Mouse (Mus musculus): Measurements from ENCODE around the gene Brwd1.
"Not testable (repeated sequence)": the region's sequence is repeated elsewhere in the genome, so short reads cannot be mapped to it uniquely, and the experiment has no call there.

Brwd1 gene

DNA sequence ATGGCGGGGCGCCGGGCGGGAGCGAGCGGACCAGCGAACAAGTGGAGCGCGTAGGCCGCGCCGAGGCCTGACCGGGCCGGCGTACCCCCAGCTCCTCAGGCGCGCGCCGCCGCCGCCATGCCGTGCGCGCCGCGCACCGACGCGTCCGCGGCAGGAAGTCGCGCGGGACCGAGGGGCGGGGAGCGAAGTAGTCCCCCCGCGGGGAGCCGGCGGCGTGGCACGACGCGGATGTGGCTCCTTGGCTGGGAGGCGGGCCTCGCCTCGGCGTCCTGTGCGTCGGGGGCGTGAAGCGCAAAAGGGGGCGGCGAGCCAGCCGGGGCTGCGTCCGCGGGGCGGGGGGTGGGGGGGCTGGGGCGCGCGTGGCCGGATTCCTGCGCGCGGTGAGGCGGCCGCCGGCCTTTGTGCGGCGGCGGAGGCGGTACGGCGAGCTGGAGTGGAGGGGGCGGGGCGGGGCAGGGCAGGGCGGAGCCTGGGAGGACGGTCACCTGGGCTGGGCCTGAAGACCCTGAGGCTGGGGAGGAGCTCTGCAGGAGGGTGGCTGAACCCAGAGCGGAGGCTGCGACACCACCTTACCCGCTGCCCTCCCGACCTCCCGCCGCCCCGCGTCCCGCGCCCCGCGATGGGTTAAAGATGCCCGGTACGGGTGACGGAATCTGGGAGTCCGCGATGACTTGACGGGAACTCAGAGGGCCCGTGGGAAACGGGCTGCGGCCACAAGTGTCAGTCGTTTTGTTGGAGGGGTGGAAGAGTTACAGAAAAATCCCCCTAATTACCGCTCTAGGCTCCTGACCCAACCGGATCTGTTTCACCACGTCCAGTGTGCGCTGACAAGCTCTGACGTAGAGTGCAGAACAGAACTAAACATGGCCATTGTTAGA is at the start of gene Brwd1:
Gene Brwd1, minus strand, starts transcription at position 226 of the 878 bp plus-strand sequence.
- DNase-seq (ENCODE audit: low spot score), result peak; percentile 90

GRCm38 (mm10) chr16:96128466-96128865 is 46.1 kb upstream of the Brwd1 start:
- no peak for DNase-seq (ENCODE audit: low spot score)

DNA sequence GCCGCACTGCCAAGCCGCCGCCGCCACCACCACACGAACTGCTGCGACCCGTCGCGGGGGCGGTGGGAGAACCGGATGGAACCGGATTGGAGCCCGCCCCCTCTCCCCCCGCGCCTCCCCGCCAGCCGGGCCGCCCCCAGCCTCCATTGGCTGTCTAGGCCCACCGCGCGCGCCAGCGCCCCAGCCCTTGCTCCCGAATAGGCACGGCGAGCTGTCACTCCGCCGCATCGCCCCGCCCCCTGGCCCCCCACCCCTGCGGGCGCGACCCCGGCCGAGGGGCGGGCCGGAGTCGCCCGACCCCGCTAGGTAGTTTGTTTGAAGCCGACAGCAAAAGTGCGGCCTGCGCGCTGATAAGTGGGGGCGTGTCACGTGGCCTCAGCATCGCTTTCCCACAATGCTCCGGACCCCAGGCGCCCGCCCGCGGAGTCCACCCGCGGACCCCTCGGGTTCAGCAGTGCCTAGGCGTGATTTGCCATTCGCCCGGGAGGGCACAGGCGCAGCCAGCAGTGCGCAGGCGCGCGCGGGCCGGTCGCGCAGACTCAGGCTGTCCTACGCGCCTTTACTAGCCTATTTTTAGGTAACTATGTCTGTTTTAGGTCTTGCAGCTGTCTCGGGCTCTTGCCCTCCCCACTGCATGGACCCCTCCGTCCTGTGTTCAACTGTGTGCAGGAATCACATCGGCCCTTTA is 45.5 kb upstream of the Brwd1 start, which contains the start of gene Hmgn1:
Gene Hmgn1, minus strand, starts transcription at position 73 of the 688 bp plus-strand sequence.
- DNase-seq (ENCODE audit: low spot score), result peak; percentile 94

DNA sequence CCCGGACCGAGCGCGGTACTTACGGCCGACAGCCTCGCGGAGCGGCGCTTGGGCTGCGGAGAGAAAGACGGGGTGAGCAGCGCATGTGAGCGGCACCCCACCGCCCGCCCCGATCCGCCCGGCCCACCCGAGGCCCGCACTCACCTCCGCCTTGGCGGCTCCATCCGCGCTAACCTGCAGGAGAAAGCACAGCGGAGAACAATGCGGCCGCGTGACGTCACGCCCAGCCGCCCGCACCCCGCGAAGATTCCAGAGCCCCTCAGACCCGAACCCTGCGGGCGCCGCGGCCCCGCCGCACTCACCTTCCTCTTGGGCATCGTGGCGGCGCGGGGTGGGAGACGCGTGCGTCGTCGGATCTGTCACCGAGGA is 44.9 kb upstream of the Brwd1 start:
- DNase-seq (ENCODE audit: low spot score), result no peak

GRCm38 (mm10) chr16:96126684-96127171 is 44.4 kb upstream of the Brwd1 start:
- no peak for DNase-seq (ENCODE audit: low spot score)

DNA sequence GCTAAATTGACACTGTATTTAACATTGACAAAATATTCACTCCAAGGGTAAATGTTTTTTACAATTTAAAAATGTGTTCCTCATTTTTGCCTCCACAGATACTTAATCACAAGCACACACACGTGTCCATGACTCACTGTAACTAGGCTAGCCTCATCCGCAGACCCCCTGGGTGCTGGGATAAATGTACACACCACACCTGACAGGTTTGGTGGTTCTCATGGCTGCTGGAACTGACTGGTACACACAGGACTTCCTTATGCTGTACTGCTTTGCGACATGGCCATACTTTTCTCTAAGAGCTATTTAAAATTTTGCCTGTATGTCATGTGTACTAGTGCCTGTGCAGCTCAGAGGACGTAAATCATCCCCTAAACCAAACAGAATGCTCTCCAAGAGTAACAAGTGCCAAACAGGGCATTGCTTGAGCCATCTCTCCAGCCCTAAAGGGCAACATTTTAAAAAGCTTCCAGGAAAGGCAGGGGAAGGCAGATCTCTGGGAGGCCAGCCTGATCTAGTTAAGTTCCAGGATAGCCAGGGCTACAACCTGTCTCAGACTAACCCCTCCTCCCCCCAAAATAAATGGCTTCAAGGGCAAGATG is 37.8 kb upstream of the Brwd1 start:
- no peak for DNase-seq (ENCODE audit: low spot score)

DNA sequence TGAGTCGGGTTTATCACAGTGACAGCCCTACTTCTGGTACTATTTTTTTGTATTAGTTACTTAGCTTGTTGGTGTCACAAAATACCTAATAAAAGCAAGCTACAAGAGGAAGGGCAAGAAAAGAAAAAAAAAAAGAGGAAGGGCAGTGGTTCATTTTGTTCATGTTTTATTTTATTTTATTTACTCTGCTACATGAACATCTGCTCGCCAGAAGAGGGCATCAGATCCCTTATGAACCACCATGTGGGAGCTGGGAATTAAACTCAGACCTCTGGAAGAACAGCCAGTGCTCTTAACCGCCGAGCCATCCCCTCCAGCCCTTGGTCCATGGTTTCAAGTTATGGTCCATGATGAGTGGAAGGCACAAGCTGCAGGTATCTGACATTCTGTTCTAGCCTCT is 32.4 kb upstream of the Brwd1 start:
- no peak for DNase-seq (ENCODE audit: low spot score)

DNA sequence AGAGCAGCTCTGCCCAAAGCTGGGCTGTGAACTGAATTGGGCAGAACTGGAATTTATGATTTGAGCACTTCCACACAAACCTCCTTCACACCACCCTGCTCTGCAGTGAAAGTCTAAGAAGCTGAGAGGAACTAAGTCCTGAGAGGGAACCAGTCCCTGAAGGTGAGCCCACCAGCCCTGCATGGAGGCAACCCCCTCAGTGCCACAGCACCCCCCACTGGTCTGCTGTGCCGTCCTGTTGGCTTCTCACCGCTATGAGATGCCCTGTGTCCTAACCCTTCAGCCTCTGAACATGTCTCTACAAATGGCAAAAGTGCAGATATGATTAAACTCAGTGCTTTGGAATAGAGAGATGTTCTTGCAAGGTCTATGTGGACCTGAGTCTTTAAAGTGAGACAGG is 30.4 kb upstream of the Brwd1 start:
- no peak for DNase-seq (ENCODE audit: low spot score)

DNA sequence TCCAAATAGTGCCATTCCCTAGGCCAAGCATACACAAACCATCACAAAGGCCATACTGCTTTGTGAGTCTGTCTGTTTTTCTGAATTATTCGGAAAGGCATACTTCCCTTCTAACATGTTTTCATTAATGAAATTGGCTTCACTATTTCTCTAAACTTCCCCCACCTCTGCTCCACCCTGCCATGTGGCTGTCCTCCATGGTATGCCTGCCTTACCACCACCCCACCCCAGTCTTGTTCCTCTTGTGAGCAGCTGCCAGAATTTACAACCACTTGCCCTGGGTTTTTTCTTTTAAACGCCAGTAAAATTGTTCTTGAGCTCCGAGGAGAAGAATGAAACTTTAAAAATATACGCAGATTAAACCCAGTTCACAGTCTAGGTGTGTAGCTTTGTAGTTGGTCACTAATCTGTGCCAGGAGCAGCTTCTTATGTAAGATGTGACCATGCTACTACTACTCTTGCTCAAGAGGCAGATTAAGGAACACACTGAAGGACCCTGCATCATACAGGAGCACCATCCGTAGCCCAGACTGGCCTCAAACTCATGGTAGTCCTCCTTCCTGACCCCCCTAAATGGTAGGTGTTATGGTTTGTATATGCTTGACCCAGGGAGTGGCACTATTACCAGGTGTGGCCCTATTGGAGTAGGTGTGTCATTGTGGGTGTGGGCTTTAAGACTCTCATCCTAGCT is 28.5 kb upstream of the Brwd1 start:
- DNase-seq (ENCODE audit: low spot score), result no peak

DNA sequence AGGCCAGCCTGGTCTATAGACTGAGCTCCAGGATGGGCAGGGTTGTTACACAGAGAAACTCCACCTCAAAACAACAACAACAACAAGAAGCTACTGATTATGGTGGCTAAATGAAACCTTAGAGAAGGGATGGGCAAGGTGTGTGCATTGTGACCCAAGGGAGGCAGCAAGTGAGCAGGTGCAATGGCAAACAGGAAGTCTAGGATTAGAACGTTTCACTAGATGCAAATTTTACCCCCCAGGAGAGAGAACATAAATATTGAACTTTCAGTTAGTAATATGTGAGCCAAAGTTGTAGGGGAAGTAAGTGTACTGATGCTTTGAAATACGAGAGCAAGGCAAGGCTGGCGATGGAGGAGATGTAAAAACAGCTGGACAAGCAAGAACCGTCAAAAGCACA is 27.3 kb upstream of the Brwd1 start:
- DNase-seq (ENCODE audit: low spot score), result no peak

DNA sequence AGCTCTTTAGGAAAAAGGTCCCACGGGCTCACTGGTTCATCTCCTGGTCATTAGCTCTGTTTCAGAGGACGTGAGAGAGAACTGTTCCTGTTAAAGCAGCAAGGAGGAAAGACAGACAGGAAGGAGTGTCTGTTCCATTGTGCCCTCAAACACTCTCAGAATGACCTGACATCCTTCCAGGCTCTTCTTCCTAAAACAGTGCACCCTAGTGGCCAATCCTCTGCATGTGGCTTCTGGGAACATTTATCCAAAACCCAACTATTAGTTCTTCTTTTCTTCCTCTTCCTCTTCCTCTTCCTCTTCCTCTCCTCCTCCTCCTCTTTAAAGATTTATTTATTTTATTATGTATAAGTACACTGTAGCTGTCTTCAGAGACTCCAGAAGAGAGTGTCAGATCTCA is 20.7 kb upstream of the Brwd1 start:
- peak; percentile 29 for DNase-seq (ENCODE audit: low spot score)

DNA sequence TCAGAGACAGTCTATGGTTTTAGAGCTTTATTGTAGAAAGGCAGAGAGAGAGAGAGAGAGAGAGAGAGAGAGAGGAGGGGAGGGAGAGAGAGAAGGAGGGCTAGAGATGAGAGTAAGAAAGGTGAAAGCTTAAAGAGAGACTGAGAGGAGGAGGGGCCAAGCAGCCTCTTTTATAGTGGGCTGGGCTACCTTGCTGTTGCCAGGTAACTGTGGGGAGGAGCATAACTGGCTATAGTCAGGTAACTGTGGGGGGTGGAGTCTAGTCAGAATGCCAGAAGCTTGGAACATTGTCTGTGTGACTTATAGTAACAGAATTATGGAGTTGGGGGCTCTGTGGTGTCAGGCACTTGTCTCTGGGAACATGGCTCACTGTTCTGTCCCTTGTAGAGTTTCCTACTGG is 15.5 kb upstream of the Brwd1 start:
- not testable (repeated sequence) for DNase-seq (ENCODE audit: low spot score)

DNA sequence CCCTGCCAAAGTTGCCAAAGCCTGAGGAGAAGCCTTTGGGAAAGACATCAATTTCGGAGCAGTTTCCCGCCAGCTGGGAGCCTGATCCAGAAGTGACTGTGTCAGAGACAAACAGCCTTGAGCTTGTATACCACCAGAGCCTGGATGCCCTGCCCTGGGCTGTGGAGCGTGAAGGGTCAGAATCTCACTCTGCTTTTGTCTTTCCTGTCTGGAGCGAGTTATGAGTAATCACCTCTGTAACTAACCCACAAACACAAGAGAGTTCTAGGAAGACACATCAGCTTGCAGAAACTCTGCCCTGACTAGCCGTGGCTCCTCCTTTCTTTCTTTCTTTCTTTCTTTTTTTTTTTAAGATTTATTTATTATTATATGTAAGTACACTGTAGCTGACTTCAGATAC is 13.6 kb upstream of the Brwd1 start:
- no peak for DNase-seq (ENCODE audit: low spot score)

GRCm38 (mm10) chr16:96091515-96092504 is 9.5 kb upstream of the Brwd1 start:
- no peak for DNase-seq (ENCODE audit: low spot score)

DNA sequence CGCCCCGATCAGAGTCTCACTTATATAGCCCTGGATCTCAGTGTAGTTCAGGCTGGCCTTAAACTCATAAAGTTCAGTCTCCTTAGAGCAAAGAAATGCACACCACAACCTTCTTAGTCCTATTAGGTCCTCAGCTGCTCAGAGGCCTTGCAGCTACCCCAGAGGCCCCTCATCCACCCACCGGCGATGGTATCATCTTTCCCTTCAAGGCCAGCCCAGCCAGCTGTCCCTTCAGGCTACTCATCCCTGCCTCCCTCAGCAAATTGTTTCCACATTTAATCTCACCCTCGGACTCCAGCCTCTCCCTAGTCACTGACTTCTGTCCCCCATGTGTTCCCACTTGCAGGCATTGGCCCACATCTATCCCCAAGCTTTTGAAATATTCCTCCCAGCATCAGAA is 5.8 kb upstream of the Brwd1 start:
- no peak for DNase-seq (ENCODE audit: low spot score)

GRCm38 (mm10) chr16:96087436-96087835 is 5.1 kb upstream of the Brwd1 start:
- DNase-seq (ENCODE audit: low spot score), result no peak

DNA sequence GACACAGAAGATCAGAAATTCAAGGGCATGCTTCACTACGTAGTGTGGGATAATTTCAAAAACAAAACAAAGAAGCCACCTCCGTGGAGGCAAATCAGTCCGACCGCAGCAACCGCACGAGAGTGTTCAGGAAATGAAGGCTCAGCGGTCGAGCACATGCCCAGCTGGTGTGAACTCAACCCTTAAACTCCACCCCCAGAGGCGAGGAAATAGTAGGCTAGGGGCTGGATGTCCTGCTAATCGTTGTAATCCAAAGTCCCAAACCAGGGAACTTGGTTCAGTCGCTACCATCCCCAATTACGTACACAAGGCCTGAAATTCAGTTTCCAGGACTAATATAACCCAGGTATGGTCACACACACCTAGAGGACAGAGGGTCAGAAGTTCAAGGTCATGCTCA is 4.7 kb upstream of the Brwd1 start:
- peak; percentile 79 for DNase-seq (ENCODE audit: low spot score)

DNA sequence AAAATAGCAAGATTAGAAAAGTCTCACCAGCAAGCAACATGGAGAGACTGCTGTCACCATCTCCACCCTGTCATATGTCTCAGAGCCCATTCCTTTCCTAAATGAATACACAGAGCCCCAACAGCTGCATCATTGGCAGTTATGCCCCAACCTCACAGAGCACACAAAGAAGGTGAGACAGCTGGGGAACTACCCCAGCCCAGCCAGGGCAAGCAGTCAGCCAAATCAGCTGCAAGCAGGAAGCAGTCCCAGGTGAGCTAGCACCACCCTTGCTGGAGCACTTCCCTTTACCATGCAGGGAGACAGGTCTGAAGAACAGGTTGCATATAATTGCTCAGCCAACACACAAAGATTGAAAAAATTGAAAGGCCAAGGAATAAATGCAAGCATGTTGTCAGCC is 3.3 kb upstream of the Brwd1 start:
- peak; percentile 46 for DNase-seq (ENCODE audit: low spot score)

DNA sequence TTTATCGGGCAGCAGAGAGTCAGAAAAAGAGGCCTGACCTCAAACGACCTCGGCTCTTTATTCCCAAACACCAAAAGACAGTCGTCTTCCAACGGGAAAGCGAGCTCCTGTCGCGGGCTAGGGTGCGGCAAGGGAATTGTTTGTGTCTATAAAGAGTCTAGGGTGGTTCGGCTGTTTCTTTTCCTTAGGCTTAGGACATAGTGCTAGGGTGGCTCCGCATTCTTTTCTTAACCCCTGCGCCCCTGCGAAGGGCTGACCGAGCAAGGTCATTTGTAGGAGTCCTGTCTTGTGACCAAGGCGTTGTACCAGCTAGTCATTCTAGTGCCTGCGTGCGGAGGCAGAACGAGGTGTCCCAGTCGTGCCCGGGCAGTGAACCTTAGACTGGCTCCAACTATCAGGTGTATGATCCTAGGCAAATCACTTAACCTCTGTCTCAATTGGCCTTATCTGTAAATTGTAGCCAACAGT is 887 bp upstream of the Brwd1 start:
- no peak for DNase-seq (ENCODE audit: low spot score)

DNA sequence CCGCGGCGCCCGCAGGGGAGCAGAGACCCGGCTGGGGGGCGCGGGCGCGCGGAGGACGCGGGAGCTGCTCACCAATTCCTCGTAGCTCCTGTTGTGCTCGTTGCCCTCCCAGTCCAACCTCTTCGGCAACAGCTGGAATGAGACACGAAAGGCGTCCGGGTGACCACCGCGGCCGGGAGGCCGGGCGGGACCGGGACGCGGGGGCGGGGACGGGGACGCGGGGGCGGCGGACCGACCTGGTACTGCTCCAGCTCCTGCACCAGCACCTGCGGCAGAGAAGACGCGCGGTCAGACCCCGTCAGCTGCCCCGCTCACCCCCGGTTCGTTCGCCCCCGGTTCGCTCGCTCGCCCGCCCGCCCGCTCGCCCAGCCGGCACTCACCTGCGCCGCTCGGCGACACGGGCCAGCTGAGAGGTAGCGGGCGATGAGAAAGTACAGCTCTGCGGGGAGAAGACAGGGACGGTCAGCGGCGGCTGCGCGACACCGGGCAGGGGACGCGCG is 534 bp downstream of the Brwd1 start:
- DNase-seq (ENCODE audit: low spot score), result peak; percentile 41

DNA sequence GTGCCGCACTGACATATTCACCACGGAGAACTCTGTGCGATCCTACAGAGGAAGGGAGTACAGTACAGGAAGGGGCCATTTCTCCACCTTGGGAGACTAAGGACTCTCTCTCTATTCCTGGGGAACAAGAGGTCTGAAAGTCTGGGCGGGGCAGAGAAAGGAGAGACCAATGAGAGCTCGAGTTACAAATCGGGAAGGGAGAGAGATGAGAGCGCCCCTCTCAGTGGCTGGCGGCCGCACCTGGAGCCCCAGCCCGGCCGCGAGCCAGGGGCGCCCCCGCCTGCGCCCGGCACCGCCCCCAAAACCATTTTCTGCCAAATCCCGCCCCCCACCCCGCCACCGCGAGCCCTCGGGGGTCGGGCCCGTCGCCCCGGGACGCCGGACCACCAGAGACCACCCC is 995 bp downstream of the Brwd1 start:
- peak; percentile 85 for DNase-seq (ENCODE audit: low spot score)

Measured in T-cell, adult 2 months (primary cell).